In genomic region chr9:71611876-71612275, GRCm38 (mm10) we compare ENCODE assay signal across 23 mouse cellular contexts. TPM values are rescaled to one million over a fixed set of nuclear protein-coding genes. Genes with fewer than 3 reads are reported as not detected.
DNase-seq lines count a peak whose midpoint lies in the region; ATAC-seq and TF ChIP-seq lines count a peak whose summit lies in the region.
"Had no signal": no experiment of that assay in that cellular context is flagged by ENCODE, and none has a peak within 500 bp of the region (broad histone marks: within the 10 kb centered on the region; RNA-seq: fewer than 3 reads in every experiment).

No protein-coding gene starts in this region.

- peak overlapping the region; percentile 53 for H3K27ac ChIP-seq in heart, embryonic 16.5 days (ENCODE audit: low read length)
- H3K27ac ChIP-seq in kidney, adult 2 months (ENCODE audit: insufficient read depth, low read depth, low read length) = no peak overlapping the region
- H3K27ac ChIP-seq: embryonic facial prominence, embryonic 13.5 days; forebrain, embryonic 12.5 days; heart, embryonic 13.5 days; hindbrain, embryonic 10.5 days; hindbrain, embryonic 14.5 days; intestine, embryonic 15.5 days had no signal

- no peak overlapping the region for H3K4me3 ChIP-seq in heart, embryonic 16.5 days (ENCODE audit: low read length)
- no peak overlapping the region for H3K4me3 ChIP-seq in kidney, adult 2 months (ENCODE audit: insufficient read depth, low read depth, low read length)
- H3K4me3 ChIP-seq: embryonic facial prominence, embryonic 13.5 days; forebrain, embryonic 12.5 days; heart, embryonic 13.5 days; hindbrain, embryonic 10.5 days; intestine, embryonic 15.5 days had no signal

- TF ChIP-seq CTCF in kidney, adult 2 months (conservative IDR thresholded peaks at IDR 0.05; ENCODE audit: insufficient read depth, insufficient read length, low read depth, low read length) = no peak

- H3K4me1 ChIP-seq in heart, embryonic 16.5 days (ENCODE audit: control insufficient read depth, insufficient read depth, low read length) = peaks cover 48% of the 10 kb centered on the region
- H3K4me1 ChIP-seq in kidney, adult 2 months (ENCODE audit: control insufficient read depth, insufficient read depth, low read length) = no peaks in the 10 kb centered on the region
- H3K4me1 ChIP-seq: forebrain, embryonic 12.5 days; hindbrain, embryonic 10.5 days; intestine, embryonic 15.5 days had no signal

- H3K4me2 ChIP-seq in heart, embryonic 16.5 days (ENCODE audit: low read depth, low read length) = no peak overlapping the region
- H3K4me2 ChIP-seq: embryonic facial prominence, embryonic 13.5 days; forebrain, embryonic 12.5 days; heart, embryonic 13.5 days; hindbrain, embryonic 14.5 days; intestine, embryonic 15.5 days had no signal

- H3K9ac ChIP-seq in heart, embryonic 16.5 days (ENCODE audit: low read length) = no peak overlapping the region
- H3K9ac ChIP-seq: embryonic facial prominence, embryonic 13.5 days; forebrain, embryonic 12.5 days; heart, embryonic 13.5 days; hindbrain, embryonic 14.5 days; intestine, embryonic 15.5 days had no signal

- H3K9me3 ChIP-seq in heart, embryonic 16.5 days (replicated peaks; ENCODE audit: control insufficient read depth, low read length) = no peaks in the 10 kb centered on the region
- H3K9me3 ChIP-seq: embryonic facial prominence, embryonic 13.5 days; forebrain, embryonic 12.5 days; G1E; heart, embryonic 13.5 days; hindbrain, embryonic 10.5 days; intestine, embryonic 15.5 days had no signal

- peak; percentile 28; the same call in 1 of the 2 replicates for ATAC-seq in heart, embryonic 16.5 days (replicated peaks; ENCODE audit: extremely low read depth, insufficient read depth, low FRiP score)
- ATAC-seq: CD4-positive, CD25-positive, alpha-beta regulatory T cell, adult 4 months; forebrain, embryonic 16.5 days; intestine, embryonic 15.5 days had no signal

- H3K36me3 ChIP-seq in heart, embryonic 16.5 days (ENCODE audit: control insufficient read depth, insufficient read depth) = no peaks in the 10 kb centered on the region
- no peaks in the 10 kb centered on the region for H3K36me3 ChIP-seq in kidney, adult 2 months (ENCODE audit: control insufficient read depth, insufficient read depth, low read length)
- H3K36me3 ChIP-seq: embryonic facial prominence, embryonic 13.5 days; forebrain, embryonic 12.5 days; G1E; heart, embryonic 13.5 days; hindbrain, embryonic 10.5 days; intestine, embryonic 15.5 days had no signal

- WGBS in heart, embryonic 16.5 days = 41% methylated on average over 4 of the region's 4 CpGs
- 50% methylated on average over 4 of the region's 4 CpGs for WGBS in kidney, adult 2 months

- DNase-seq in adrenal gland, postnatal 10 days = peak; percentile 44
- DNase-seq in adrenal gland, adult 18-20 months (ENCODE audit: low spot score in 2 of 2) = no peak
- DNase-seq in heart, adult 11 months = no peak
- peak; percentile 71 for DNase-seq in kidney, adult 2 months
- no peak for DNase-seq in kidney, adult 18-20 months
- peak; percentile 44 to 72 for DNase-seq in kidney, postnatal 25 days
- no peak for DNase-seq in kidney, postnatal 4 days
- DNase-seq: adrenal gland, postnatal 25 days; B cell, adult 2 months; cerebellum, adult 18-20 months; cerebellum, adult 9-11 months; cerebellum, postnatal 36 days; gastrocnemius, postnatal 10 days had no signal

- no peaks in the 10 kb centered on the region for H3K27me3 ChIP-seq in heart, embryonic 16.5 days (ENCODE audit: control insufficient read depth, insufficient read depth, low read length)
- H3K27me3 ChIP-seq in kidney, adult 2 months (replicated peaks; ENCODE audit: control insufficient read depth, insufficient read depth, low read length) = no peaks in the 10 kb centered on the region
- H3K27me3 ChIP-seq: embryonic facial prominence, embryonic 13.5 days; forebrain, embryonic 12.5 days; heart, embryonic 13.5 days; intestine, embryonic 15.5 days had no signal

- no peak for TF ChIP-seq POLR2A in kidney, adult 2 months (IDR thresholded peaks at IDR 0.05; ENCODE audit: low read depth, low read length)

RNA-seq across cellular contexts. Expression of gene Myzap, which starts 19.7 kb away (rescaled TPM):
- 10 to 100 TPM; 10.9 to 13.5 TPM for total RNA-seq in adrenal gland, postnatal 10 days (2021)
- total RNA-seq in adrenal gland, adult 18-20 months (2021) = 10 to 100 TPM; 11.2 to 12.7 TPM
- 168 and 183 TPM in 2 replicates for polyA plus RNA-seq in heart, embryonic 16.5 days (2015; fragmentation: Nextera tagmentation; extraction: Ambion mirVana)
- 3.6 and 4.1 TPM in 2 replicates for polyA plus RNA-seq in kidney, adult 2 months (2012; rRNA removed)
- polyA plus RNA-seq: G1E had no signal

Comparison
In these comparisons a context has a peak if more than half of its experiments do, and no peak if none do; other contexts are left out.
1. DNase-seq: peak in adrenal gland, postnatal 10 days (single experiment), kidney, adult 2 months (single experiment) and kidney, postnatal 25 days (2 of 2); none in adrenal gland, adult 18-20 months (0 of 2), heart, adult 11 months (single experiment), kidney, adult 18-20 months (single experiment) and kidney, postnatal 4 days (0 of 2).